ENCODE assay signal across 8 mouse cellular contexts in genomic region chr14:55787731-55788130, GRCm38 (mm10). TPM values are rescaled to one million over a fixed set of nuclear protein-coding genes. Genes with fewer than 3 reads are reported as not detected.
DNase-seq lines count a peak whose midpoint lies in the region; ATAC-seq and TF ChIP-seq lines count a peak whose summit lies in the region.
"Had no signal": no experiment of that assay in that cellular context is flagged by ENCODE, and none has a peak within 500 bp of the region (broad histone marks: within the 10 kb centered on the region; RNA-seq: fewer than 3 reads in every experiment).

No protein-coding gene starts in this region.

- DNase-seq in lung, postnatal 0 days (ENCODE audit: low spot score), result no peak
- no peak for DNase-seq in lung, postnatal 25 days (ENCODE audit: low spot score)
- DNase-seq in MN1 (ENCODE audit: low spot score), result no peak
- no peak for DNase-seq in midbrain, embryonic 14.5 days

- no peak overlapping the region for H3K27ac ChIP-seq in lung, postnatal 0 days (ENCODE audit: low read length)
- H3K27ac ChIP-seq in embryonic fibroblast, embryonic 13.5 days (ENCODE audit: insufficient read depth, low read length), result no peak overlapping the region
- H3K27ac ChIP-seq in intestine, embryonic 16.5 days (ENCODE audit: low read length), result no peak overlapping the region
- no peak overlapping the region for H3K27ac ChIP-seq in neural tube, embryonic 15.5 days (replicated peaks)
- H3K27ac ChIP-seq in midbrain, embryonic 14.5 days (replicated peaks; ENCODE audit: low read depth, low read length), result no peak overlapping the region
- H3K27ac ChIP-seq: midbrain, embryonic 12.5 days had no signal

- peaks cover 8% of the 10 kb centered on the region; the same call in 1 of the 2 replicates for H3K4me1 ChIP-seq in lung, postnatal 0 days (ENCODE audit: insufficient read depth, low read depth, low read length)
- peaks cover 2% of the 10 kb centered on the region; the same call in 1 of the 2 replicates for H3K4me1 ChIP-seq in embryonic fibroblast, embryonic 13.5 days (ENCODE audit: control insufficient read depth, insufficient read depth, low read length)
- peaks cover 8% of the 10 kb centered on the region for H3K4me1 ChIP-seq in intestine, embryonic 16.5 days (ENCODE audit: control insufficient read depth, insufficient read depth, low read length)
- H3K4me1 ChIP-seq in neural tube, embryonic 15.5 days, result peaks cover 21% of the 10 kb centered on the region
- peaks cover 4% of the 10 kb centered on the region; the same call in 1 of the 2 replicates for H3K4me1 ChIP-seq in midbrain, embryonic 14.5 days (ENCODE audit: control insufficient read depth, insufficient read depth, low read length)

- no peak overlapping the region for H3K9ac ChIP-seq in lung, postnatal 0 days (replicated peaks; ENCODE audit: low read depth)
- peak overlapping the region; percentile 62; the same call in 1 of the 2 replicates for H3K9ac ChIP-seq in intestine, embryonic 16.5 days (ENCODE audit: low read depth, low read length)
- H3K9ac ChIP-seq in neural tube, embryonic 15.5 days (replicated peaks), result no peak overlapping the region
- no peak overlapping the region for H3K9ac ChIP-seq in midbrain, embryonic 14.5 days (replicated peaks; ENCODE audit: low read length)
- H3K9ac ChIP-seq: midbrain, embryonic 12.5 days had no signal

- TF ChIP-seq POLR2A in embryonic fibroblast, embryonic 13.5 days (IDR thresholded peaks at IDR 0.05; ENCODE audit: low read depth, low read length), result no peak

- peak overlapping the region; percentile 75 for H3K4me2 ChIP-seq in lung, postnatal 0 days (replicated peaks; ENCODE audit: low read depth, low read length)
- peak overlapping the region; percentile 74 for H3K4me2 ChIP-seq in intestine, embryonic 16.5 days (ENCODE audit: low read depth, low read length)
- peak overlapping the region; percentile 54 for H3K4me2 ChIP-seq in neural tube, embryonic 15.5 days
- H3K4me2 ChIP-seq in midbrain, embryonic 14.5 days (ENCODE audit: low read length), result no peak overlapping the region; the same call in 1 of the 2 replicates

- 0 out of 2 replicates have a peak, but pooled peaks cover 9% of the 10 kb centered on the region for H3K27me3 ChIP-seq in lung, postnatal 0 days (replicated peaks; ENCODE audit: insufficient read depth, low read length)
- no peaks in the 10 kb centered on the region for H3K27me3 ChIP-seq in intestine, embryonic 16.5 days (replicated peaks; ENCODE audit: control insufficient read depth, insufficient read depth, low read length)
- H3K27me3 ChIP-seq in neural tube, embryonic 15.5 days (replicated peaks), result peaks cover 73% of the 10 kb centered on the region
- peaks cover 64% of the 10 kb centered on the region for H3K27me3 ChIP-seq in midbrain, embryonic 14.5 days (ENCODE audit: control insufficient read depth, insufficient read depth, low read length)

- H3K36me3 ChIP-seq in lung, postnatal 0 days (ENCODE audit: insufficient read depth, low read length), result no peaks in the 10 kb centered on the region
- H3K36me3 ChIP-seq in intestine, embryonic 16.5 days (ENCODE audit: control insufficient read depth, insufficient read depth, low read length), result no peaks in the 10 kb centered on the region
- H3K36me3 ChIP-seq in neural tube, embryonic 15.5 days, result no peaks in the 10 kb centered on the region
- no peaks in the 10 kb centered on the region for H3K36me3 ChIP-seq in midbrain, embryonic 14.5 days (ENCODE audit: control insufficient read depth, insufficient read depth, low read length)
- H3K36me3 ChIP-seq: midbrain, embryonic 12.5 days had no signal

- no peak for ATAC-seq in lung, postnatal 0 days
- no peak for ATAC-seq in intestine, embryonic 16.5 days
- ATAC-seq in neural tube, embryonic 15.5 days (ENCODE audit: low FRiP score), result no peak
- ATAC-seq in midbrain, embryonic 14.5 days (ENCODE audit: low FRiP score, low TSS enrichment), result no peak

- TF ChIP-seq CTCF in lung, postnatal 0 days (IDR thresholded peaks at IDR 0.05), result no peak
- no peak for TF ChIP-seq CTCF in embryonic fibroblast, embryonic 13.5 days (IDR thresholded peaks at IDR 0.05; ENCODE audit: borderline replicate concordance, insufficient read depth, low read length)

- H3K4me3 ChIP-seq in lung, postnatal 0 days (ENCODE audit: low read depth, low read length), result peak overlapping the region; percentile 38; the same call in 1 of the 2 replicates
- H3K4me3 ChIP-seq in embryonic fibroblast, embryonic 13.5 days (ENCODE audit: insufficient read depth, low read length), result peak overlapping the region; percentile 48
- peak overlapping the region; percentile 55 for H3K4me3 ChIP-seq in intestine, embryonic 16.5 days (ENCODE audit: low read length)
- peak overlapping the region; percentile 22; the same call in 1 of the 2 replicates for H3K4me3 ChIP-seq in neural tube, embryonic 15.5 days (replicated peaks)
- no peak overlapping the region for H3K4me3 ChIP-seq in midbrain, embryonic 14.5 days (replicated peaks; ENCODE audit: low read depth, low read length)

- 31% methylated on average over 11 of the region's 11 CpGs for WGBS in lung, postnatal 0 days
- WGBS in intestine, embryonic 16.5 days, result 45% methylated on average over 11 of the region's 11 CpGs
- 30% methylated on average over 11 of the region's 11 CpGs for WGBS in neural tube, embryonic 15.5 days
- WGBS in midbrain, embryonic 14.5 days, result 34% methylated on average over 11 of the region's 11 CpGs

- no peaks in the 10 kb centered on the region for H3K9me3 ChIP-seq in lung, postnatal 0 days (ENCODE audit: low read length)
- H3K9me3 ChIP-seq in intestine, embryonic 16.5 days (ENCODE audit: control insufficient read depth, low read length), result no peaks in the 10 kb centered on the region
- no peaks in the 10 kb centered on the region for H3K9me3 ChIP-seq in neural tube, embryonic 15.5 days (replicated peaks)
- H3K9me3 ChIP-seq in midbrain, embryonic 14.5 days (ENCODE audit: control insufficient read depth, low read length), result no peaks in the 10 kb centered on the region
- H3K9me3 ChIP-seq: midbrain, embryonic 12.5 days had no signal

- TF ChIP-seq EP300 in lung, postnatal 0 days (IDR thresholded peaks at IDR 0.05), result no peak

RNA-seq across cellular contexts. Expression of gene Ripk3, which starts 0.9 kb away (rescaled TPM):
- polyA plus RNA-seq in lung, postnatal 0 days (2015; fragmentation: Nextera tagmentation; extraction: Ambion mirVana), result 16.2 and 24.2 TPM in 2 replicates
- polyA plus RNA-seq in embryonic fibroblast, embryonic 13.5 days (2011; ENCODE audit: insufficient read length, low read depth, missing spikeins), result 109 and 141 TPM in 2 replicates
- polyA plus RNA-seq in intestine, embryonic 16.5 days (2015; fragmentation: Nextera tagmentation; extraction: Ambion mirVana), result 51.2 and 55.8 TPM in 2 replicates
- 2.8 and 14.2 TPM in 2 replicates for polyA plus RNA-seq in neural tube, embryonic 15.5 days (2015; fragmentation: Nextera tagmentation; extraction: Ambion mirVana)
- polyA plus RNA-seq in midbrain, embryonic 14.5 days (2014; fragmentation: Nextera tagmentation; extraction: Ambion mirVana), result 0.77 and 1.8 TPM in 2 replicates

RNA-seq across cellular contexts. Expression of gene Adcy4, which starts 3.8 kb away (rescaled TPM):
- polyA plus RNA-seq in lung, postnatal 0 days (2015; fragmentation: Nextera tagmentation; extraction: Ambion mirVana), result 29.3 and 33.3 TPM in 2 replicates
- 8.7 and 18.0 TPM in 2 replicates for polyA plus RNA-seq in embryonic fibroblast, embryonic 13.5 days (2011; ENCODE audit: insufficient read length, low read depth, missing spikeins)
- 6.5 and 6.6 TPM in 2 replicates for polyA plus RNA-seq in intestine, embryonic 16.5 days (2015; fragmentation: Nextera tagmentation; extraction: Ambion mirVana)
- polyA plus RNA-seq in neural tube, embryonic 15.5 days (2015; fragmentation: Nextera tagmentation; extraction: Ambion mirVana), result 4.1 and 5.2 TPM in 2 replicates
- polyA plus RNA-seq in midbrain, embryonic 14.5 days (2014; fragmentation: Nextera tagmentation; extraction: Ambion mirVana), result 2.4 and 3.2 TPM in 2 replicates

RNA-seq across cellular contexts. Expression of gene Ltb4r1, which starts 22.0 kb away (rescaled TPM):
- polyA plus RNA-seq in lung, postnatal 0 days (2015; fragmentation: Nextera tagmentation; extraction: Ambion mirVana), result 4.1 and 4.6 TPM in 2 replicates
- 0.82 and 1.0 TPM in 2 replicates for polyA plus RNA-seq in embryonic fibroblast, embryonic 13.5 days (2011; ENCODE audit: insufficient read length, low read depth, missing spikeins)
- polyA plus RNA-seq in intestine, embryonic 16.5 days (2015; fragmentation: Nextera tagmentation; extraction: Ambion mirVana), result 1.0 and 1.1 TPM in 2 replicates
- polyA plus RNA-seq in neural tube, embryonic 15.5 days (2015; fragmentation: Nextera tagmentation; extraction: Ambion mirVana), result 0.42 and 0.80 TPM in 2 replicates
- 0.77 TPM in 1 of 2 replicates, not detected in the other for polyA plus RNA-seq in midbrain, embryonic 14.5 days (2014; fragmentation: Nextera tagmentation; extraction: Ambion mirVana)

RNA-seq across cellular contexts. Expression of gene Ltb4r2, which starts 26.5 kb away (rescaled TPM):
- 0.77 and 0.97 TPM in 2 replicates for polyA plus RNA-seq in lung, postnatal 0 days (2015; fragmentation: Nextera tagmentation; extraction: Ambion mirVana)
- 2.0 TPM in 2 replicates for polyA plus RNA-seq in embryonic fibroblast, embryonic 13.5 days (2011; ENCODE audit: insufficient read length, low read depth, missing spikeins)
- 0.35 and 0.82 TPM in 2 replicates for polyA plus RNA-seq in intestine, embryonic 16.5 days (2015; fragmentation: Nextera tagmentation; extraction: Ambion mirVana)
- 0.42 and 0.88 TPM in 2 replicates for polyA plus RNA-seq in neural tube, embryonic 15.5 days (2015; fragmentation: Nextera tagmentation; extraction: Ambion mirVana)
- polyA plus RNA-seq in midbrain, embryonic 14.5 days (2014; fragmentation: Nextera tagmentation; extraction: Ambion mirVana), result 0.32 and 0.69 TPM in 2 replicates

RNA-seq across cellular contexts. Expression of gene Cideb, which starts 29.5 kb away (rescaled TPM):
- polyA plus RNA-seq in lung, postnatal 0 days (2015; fragmentation: Nextera tagmentation; extraction: Ambion mirVana), result 0.65 and 1.3 TPM in 2 replicates
- 0.95 TPM in 1 of 2 replicates, not detected in the other for polyA plus RNA-seq in embryonic fibroblast, embryonic 13.5 days (2011; ENCODE audit: insufficient read length, low read depth, missing spikeins)
- polyA plus RNA-seq in intestine, embryonic 16.5 days (2015; fragmentation: Nextera tagmentation; extraction: Ambion mirVana), result 118 and 152 TPM in 2 replicates
- 0.35 and 0.93 TPM in 2 replicates for polyA plus RNA-seq in neural tube, embryonic 15.5 days (2015; fragmentation: Nextera tagmentation; extraction: Ambion mirVana)
- 0.18 and 0.19 TPM in 2 replicates for polyA plus RNA-seq in midbrain, embryonic 14.5 days (2014; fragmentation: Nextera tagmentation; extraction: Ambion mirVana)
- polyA plus RNA-seq: midbrain, embryonic 12.5 days had no signal
